Mouse (Mus musculus): Measurements from ENCODE around the gene Prkca.

Prkca gene

GRCm38 (mm10) chr11:108236754-108237428 lies 106.8 kb downstream of the Prkca start:
- no peak for DNase-seq (ENCODE audit: inconsistent age in 2 of 2, low spot score in 1 of 2)

GRCm38 (mm10) chr11:108236195-108236594 lies 107.5 kb downstream of the Prkca start:
- no peak for DNase-seq (ENCODE audit: inconsistent age in 2 of 2, low spot score in 1 of 2)

- no peak for DNase-seq (ENCODE audit: inconsistent age in 2 of 2, low spot score in 1 of 2)
Observed at GRCm38 (mm10) chr11:108235081-108235703, 108.5 kb downstream of the Prkca start.

- DNase-seq (ENCODE audit: inconsistent age in 2 of 2, low spot score in 1 of 2), result no peak
Observed at GRCm38 (mm10) chr11:108233015-108233414, 110.7 kb downstream of the Prkca start.

GRCm38 (mm10) chr11:108230101-108230500 lies 113.6 kb downstream of the Prkca start:
- no peak for DNase-seq (ENCODE audit: inconsistent age in 2 of 2, low spot score in 1 of 2)

GRCm38 (mm10) chr11:108229176-108229946 lies 114.4 kb downstream of the Prkca start:
- DNase-seq (ENCODE audit: inconsistent age in 2 of 2, low spot score in 1 of 2), result no peak

- no peak for DNase-seq (ENCODE audit: inconsistent age in 2 of 2, low spot score in 1 of 2)
Observed at GRCm38 (mm10) chr11:108228497-108228896, 115.2 kb downstream of the Prkca start.

- DNase-seq (ENCODE audit: inconsistent age in 2 of 2, low spot score in 1 of 2), result no peak
Observed at GRCm38 (mm10) chr11:108226248-108226647, 117.5 kb downstream of the Prkca start.

GRCm38 (mm10) chr11:108224233-108224973 lies 119.3 kb downstream of the Prkca start:
- DNase-seq (ENCODE audit: inconsistent age in 2 of 2, low spot score in 1 of 2), result peak in 1 of 2 experiments; percentile 43

- peak in 1 of 2 experiments; percentile 34 for DNase-seq (ENCODE audit: inconsistent age in 2 of 2, low spot score in 1 of 2)
Observed at GRCm38 (mm10) chr11:108223613-108224232, 120.0 kb downstream of the Prkca start.

GRCm38 (mm10) chr11:108223154-108223553 lies 120.6 kb downstream of the Prkca start:
- peak in 1 of 2 experiments; percentile 29 for DNase-seq (ENCODE audit: inconsistent age in 2 of 2, low spot score in 1 of 2)

GRCm38 (mm10) chr11:108222616-108223015 lies 121.1 kb downstream of the Prkca start:
- DNase-seq (ENCODE audit: inconsistent age in 2 of 2, low spot score in 1 of 2), result peak in 1 of 2 experiments; percentile 33

- no peak for DNase-seq (ENCODE audit: inconsistent age in 2 of 2, low spot score in 1 of 2)
Observed at GRCm38 (mm10) chr11:108222026-108222425, 121.7 kb downstream of the Prkca start.

- no peak for DNase-seq (ENCODE audit: inconsistent age in 2 of 2, low spot score in 1 of 2)
Observed at GRCm38 (mm10) chr11:108221124-108221835, 122.4 kb downstream of the Prkca start.

- no peak for DNase-seq (ENCODE audit: inconsistent age in 2 of 2, low spot score in 1 of 2)
Observed at GRCm38 (mm10) chr11:108220605-108221004, 123.1 kb downstream of the Prkca start.

GRCm38 (mm10) chr11:108217043-108217442 lies 126.7 kb downstream of the Prkca start:
- no peak for DNase-seq (ENCODE audit: inconsistent age in 2 of 2, low spot score in 1 of 2)

GRCm38 (mm10) chr11:108216064-108216463 lies 127.7 kb downstream of the Prkca start:
- DNase-seq (ENCODE audit: inconsistent age in 2 of 2, low spot score in 1 of 2), result no peak

GRCm38 (mm10) chr11:108215466-108215865 lies 128.3 kb downstream of the Prkca start:
- peak; percentile 38 to 67 for DNase-seq (ENCODE audit: inconsistent age in 2 of 2, low spot score in 1 of 2)

- no peak for DNase-seq (ENCODE audit: inconsistent age in 2 of 2, low spot score in 1 of 2)
Observed at GRCm38 (mm10) chr11:108214521-108215223, 129.1 kb downstream of the Prkca start.

Measured in adrenal gland, adult (tissue).